Mouse (Mus musculus): Measurements from ENCODE around the gene Rdm1.
A peak's percentile ranks its signal among the peaks of the same experiment; 100 is the strongest.
"Not testable (repeated sequence)": the region's sequence is repeated elsewhere in the genome, so short reads cannot be mapped to it uniquely, and the experiment has no call there.

Rdm1 gene

DNA sequence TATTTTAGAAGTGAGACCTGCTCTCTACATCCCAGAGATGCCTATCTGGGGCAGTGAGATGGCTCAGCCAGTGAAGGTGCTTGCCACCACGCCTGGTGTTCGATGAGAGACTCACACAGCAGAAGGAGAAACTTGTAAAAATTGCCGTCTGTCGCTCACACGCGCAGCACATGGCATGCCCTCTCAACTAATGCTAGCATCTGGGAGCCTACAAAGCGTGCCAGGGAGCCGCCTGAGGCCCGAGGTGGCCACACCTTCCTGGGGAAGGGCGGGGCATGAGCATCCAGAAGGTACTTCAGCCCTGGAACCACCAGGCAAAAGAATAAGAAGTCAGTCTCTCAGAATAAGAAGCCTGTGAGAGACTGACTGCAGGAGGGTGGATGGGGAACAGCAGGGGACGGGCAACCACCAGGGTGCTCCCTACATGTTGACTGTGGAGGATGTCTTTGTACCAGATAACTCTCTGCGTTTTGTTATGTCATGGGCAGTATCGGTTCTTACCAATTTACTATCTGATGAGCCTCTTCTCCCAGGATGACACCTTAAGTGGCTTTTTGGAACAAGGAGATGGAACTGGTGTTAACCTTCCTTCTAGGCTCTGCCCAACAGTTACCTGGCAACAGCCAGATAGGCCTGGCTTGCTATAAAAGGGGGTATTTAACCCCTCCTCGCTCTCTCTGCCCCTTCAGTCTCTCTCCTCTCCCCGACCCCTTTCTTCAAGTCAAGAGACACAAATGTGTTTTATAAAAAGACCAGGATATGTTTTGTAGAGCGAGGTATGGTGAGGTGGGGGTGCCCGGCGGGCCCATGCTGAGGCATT is 9.8 kb upstream of the Rdm1 start:
- DNase-seq (ENCODE audit: low spot score in 2 of 2) = no peak

DNA sequence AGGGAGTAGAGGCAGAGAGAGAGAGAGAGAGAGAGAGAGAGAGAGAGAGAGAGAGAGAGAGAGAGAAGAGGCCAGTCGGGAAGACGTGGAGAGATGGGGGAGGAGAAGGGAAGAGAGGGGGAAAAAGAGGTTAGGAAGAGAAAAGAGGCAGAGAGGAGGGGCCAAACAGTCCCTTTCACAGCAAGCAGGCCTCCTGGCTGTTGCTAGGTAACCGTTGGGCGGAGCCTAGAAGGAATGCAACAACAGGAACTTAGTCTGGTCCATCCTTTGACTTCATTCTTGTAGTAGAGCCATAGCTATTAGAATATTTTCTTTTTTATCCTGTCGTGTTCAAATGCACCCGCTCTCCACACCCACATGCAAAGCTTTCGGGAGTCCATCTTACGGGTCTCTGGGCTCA is 9.1 kb upstream of the Rdm1 start:
- DNase-seq (ENCODE audit: low spot score in 2 of 2) = no peak

DNA sequence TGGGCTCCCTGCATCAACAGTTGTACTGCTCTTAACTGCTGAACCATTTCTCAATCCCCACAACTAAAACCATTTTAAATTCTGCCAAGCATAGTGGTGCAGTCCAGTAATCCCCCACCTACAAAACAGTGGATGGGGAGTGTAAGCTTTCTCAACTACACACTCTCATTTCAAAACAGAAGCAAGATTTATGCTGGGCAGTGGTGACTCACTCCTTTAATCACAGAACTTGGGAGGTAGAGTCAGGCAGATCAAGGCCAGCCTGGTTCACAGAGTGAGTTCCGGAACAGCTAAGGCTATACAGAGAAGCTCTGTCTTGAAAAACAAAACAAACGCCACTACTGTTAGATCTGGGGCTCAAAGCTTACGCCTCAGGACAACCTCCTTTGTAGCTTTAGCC is 8.4 kb upstream of the Rdm1 start:
- DNase-seq (ENCODE audit: low spot score in 2 of 2) = no peak

DNA sequence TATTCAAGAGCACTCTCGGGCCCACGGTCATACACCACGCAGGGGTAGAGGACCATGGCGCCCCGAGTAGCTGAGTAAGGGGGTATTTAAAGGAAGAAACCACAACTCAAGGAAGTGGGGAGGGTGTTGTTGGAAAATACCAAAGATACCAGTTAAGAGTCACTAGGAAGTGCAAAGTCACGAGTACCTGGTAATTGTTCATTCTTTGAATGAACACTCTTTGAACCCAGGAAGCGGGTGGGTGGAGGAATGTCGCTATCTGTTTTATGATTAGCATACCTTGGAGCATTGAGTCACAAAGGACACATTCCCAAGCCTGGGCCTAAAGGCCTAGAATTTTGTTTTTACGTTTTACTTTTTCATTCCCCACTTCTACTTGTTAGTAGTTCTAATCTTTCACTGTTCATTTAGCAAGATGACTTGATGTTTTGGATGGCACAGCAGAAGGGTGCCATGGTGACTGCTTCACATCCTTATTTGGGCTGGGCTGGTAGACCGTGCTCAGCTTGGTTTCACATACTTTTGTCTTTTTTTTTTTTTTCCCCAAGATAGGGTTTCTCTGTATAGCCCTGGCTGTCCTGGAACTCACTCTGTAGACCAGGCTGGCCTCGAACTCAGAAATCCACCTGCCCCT is 6.9 kb upstream of the Rdm1 start:
- not testable (repeated sequence) for DNase-seq (ENCODE audit: low spot score in 2 of 2)

DNA sequence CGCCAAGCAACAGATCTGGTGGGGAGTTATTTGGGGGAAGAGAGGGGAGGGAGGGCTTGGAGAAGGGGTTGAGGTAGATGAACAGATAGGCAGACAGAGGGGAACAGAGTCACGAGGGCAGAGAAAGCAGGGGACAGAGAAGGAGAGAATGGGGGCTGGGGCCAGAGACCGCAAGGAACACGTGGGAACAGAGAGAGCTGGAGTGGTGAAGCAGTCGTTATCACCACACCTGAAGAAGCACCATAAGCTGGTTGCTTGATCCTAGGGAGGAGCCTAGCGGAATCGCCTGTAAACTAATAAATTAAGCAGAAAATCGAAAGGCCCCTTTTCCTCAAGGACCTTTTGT is 373 bp upstream of the Rdm1 start:
- DNase-seq (ENCODE audit: low spot score in 2 of 2) = no peak

DNA sequence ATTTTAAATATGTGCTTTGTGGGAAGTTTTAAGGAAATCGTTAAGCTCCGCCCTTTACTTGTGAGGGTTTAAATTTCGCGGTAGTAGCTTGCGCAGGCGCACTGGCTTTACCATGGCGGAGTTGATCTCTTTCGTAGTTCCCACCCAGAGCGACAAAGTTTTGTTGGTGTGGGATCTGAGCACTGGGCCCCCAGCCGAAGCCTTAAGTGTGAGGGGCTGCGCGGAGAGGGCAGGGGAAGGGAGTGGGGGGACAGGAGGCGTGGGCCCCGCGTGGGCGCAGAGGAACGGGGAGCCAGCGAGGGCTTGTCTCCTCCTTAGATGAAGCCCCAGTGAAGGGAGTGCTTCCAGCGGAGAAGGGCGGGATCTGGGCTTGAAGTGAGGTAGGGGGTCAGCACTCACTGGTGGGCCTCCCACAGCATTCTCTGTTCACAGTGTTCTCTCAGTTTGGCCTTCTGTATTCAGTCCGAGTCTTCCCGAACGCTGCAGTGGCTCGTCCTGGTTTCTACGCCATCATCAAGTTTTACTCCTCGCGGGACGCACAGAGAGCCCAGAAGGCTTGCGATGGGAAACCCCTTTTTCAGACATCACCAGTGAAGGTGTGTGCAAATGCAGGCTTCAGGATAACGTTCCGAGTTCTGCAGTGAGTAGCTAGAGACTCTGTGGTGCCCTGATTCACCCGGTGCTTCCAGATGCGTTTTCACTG is 1.0 kb downstream of the Rdm1 start:
- DNase-seq (ENCODE audit: low spot score in 2 of 2) = peak; percentile 59 to 62

DNA sequence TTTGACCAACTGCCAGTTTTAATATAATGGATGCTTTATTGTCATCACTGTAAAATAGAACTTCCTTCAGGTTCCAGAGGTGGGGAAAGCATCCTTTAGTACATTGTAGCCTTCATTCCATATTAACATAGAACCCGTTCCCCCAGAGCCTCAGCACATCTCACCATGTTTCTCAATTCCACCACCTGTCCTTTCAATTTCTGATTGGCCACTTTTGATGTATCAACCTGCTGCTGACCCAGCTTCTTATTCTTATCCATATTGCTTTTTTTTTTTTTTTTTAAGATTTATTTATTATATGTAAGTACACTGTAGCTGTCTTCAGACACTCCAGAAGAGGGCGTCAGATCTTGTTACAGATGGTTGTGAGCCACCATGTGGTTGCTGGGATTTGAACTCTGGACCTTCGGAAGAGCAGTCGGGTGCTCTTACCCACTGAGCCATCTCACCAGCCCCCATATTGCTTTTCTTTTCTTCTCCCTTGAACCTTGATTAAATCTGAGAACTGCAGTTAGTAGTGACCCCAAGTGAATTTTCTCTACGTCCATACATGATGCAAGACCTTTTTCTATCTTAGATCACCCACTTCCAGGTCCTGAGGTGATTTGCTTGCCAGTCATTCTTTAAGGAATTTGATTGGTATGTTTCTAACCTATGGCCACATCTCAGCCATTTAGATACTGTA is 1.9 kb downstream of the Rdm1 start:
- DNase-seq (ENCODE audit: low spot score in 2 of 2) = not testable (repeated sequence)

DNA sequence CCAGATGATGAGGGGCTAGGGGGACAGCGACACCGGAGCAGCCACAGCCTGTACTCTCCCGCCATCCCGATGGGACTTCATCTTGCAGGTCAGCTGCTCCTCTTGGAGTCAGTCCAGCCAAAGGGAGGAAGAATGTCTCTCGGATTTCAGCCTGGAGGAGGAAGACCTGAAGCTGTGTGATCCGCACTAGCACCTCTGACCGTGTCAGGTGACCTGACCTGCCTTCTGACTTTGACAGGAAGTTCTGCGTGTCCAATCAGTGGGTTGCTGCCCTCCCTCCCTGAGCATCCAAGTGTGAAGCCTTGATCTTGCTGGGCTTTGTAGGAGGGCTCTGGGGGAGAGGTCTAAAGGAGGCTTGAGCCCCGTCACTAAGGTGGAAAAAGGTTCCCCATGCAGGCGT is 8.7 kb downstream of the Rdm1 start:
- DNase-seq (ENCODE audit: low spot score in 2 of 2) = no peak

DNA sequence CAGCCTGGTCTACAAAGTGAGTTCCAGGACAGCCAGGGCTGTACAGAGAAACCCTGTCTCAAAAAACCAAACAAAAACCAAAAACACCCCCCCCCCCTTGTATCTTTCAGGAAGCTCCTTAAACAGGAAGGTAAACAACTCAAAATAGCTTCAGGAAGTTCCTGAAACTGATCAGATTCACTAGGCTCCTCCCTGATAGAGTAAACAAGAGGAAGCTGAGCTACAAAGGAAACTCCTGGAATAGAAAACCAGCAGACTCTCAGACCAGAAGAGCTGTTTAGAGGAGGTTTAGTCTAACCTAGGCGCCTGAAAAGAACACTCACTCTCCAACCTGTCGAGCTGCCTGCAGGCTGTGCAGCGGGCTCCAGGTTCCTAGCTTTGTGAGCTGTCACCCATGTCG is 12.8 kb downstream of the Rdm1 start:
- no peak for DNase-seq (ENCODE audit: low spot score in 2 of 2)

DNA sequence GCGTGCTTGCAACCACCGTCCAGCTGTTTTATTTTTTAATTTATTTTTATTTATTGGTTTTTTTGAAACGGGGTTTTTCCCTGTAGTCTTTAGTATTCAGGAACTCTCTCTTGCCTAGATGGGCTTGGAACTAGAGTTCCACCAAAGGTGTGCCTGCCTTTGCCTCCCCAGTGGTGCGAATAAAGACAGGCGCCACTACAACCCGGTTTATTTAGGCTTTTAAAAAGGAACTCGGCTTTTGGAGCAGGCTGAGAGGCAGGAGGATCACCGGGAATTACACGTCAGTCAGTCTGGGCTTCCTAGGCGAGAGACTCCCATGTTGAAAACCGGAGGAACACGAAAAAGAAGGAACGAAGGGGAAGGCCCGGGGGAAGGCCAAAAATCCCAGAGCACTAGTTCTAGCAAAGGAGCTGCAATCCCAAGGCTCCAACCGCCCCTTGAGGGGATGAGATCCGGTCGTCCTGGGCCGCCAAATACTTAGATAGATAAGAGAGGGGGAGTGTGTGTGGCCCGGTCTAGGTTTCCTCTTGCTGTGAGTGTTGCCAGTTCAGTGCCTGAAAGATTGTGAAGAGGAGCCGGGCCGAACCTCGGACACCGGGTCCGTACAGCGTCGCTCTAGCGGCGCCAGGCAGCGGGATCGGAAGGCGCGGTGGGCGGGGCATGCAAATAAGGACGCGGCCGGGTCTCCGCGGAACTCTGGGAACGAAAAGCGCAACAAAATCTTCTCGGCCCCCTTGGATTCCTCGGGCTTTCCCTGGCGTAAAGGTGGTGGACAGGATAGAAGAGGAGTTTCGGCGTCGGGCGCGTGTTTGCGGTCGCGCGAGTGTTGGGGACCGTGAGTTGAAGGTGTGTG is 14.1 kb downstream of the Rdm1 start:
- DNase-seq (ENCODE audit: low spot score in 2 of 2) = peak; percentile 63 to 71

DNA sequence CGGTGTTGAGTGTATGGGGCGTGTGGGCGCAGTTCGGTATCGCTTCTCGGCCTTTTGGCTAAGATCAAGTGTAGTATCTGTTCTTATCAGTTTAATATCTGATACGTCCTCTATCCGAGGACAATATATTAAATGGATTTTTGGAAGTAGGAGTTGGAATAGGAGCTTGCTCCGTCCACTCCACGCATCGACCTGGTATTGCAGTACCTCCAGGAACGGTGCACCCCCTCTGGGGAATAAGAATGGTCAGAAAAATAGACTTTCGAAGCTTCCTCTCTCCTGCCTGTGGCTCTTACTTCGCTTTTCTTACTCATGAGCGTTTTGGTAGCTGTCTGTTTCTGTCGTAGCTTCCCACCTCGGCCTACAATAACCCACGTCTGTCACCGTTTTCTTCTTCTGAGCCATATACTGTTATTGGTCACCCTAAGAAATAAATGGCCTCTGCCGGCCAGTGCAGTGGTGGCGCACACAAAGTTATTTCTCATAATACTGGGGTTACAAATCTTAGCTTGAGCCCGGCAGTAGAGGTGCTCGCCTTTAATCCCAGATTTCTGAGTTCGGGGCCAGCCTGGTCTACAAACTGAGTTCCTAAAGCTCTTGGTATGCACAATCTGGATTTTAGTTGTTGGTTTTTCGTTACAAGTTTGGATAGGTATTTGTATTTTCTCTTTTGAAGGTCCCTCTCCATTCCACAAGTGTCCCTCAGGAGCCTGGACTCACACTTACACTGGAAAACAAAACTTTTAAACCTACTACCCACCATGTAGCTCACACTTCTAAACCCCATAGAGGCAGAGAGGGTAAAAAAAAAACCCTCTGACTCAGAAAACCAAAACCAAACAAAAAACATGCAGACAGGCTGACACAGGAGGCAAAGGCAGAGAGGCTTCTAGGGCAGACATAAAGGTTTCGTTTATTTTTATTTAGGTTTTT is 15.0 kb downstream of the Rdm1 start:
- DNase-seq (ENCODE audit: low spot score in 2 of 2) = not testable (repeated sequence)

DNA sequence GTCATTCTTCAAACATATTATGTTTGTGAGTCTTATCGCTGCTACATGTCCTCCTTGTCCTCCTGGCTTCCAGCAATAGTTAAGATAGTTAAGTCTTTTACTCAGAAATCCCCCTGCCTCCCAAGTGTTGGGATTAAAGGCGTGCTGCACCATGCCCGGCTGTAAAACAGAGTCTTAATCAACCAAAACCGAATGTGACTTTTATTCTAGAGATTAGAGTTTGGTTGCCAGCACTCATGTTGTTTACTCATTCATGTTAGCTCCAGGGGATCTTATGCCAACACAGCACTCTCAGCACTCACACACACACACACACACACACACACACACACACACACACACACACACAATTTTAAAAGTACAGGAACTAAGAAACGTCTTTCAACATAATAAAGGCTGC is 15.9 kb downstream of the Rdm1 start:
- DNase-seq (ENCODE audit: low spot score in 2 of 2) = no peak

DNA sequence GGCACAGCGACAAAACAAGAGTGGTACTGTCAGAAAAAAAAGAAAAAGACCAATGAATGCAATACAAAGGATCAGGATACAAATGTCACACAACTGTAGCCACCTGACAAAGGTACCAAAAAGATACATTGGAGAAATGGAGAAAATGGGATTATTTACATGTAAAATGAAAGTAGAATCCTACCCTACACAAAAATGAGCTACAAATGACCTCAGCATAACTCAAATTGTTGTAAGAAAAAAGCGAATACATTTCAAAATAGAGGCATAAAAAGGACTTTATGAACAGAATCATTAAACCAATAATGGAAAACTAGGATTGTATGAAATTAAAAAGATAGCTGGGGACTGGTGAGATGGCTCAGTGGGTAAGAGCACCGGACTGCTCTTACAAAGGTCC is 17.6 kb downstream of the Rdm1 start:
- DNase-seq (ENCODE audit: low spot score in 2 of 2) = no peak

DNA sequence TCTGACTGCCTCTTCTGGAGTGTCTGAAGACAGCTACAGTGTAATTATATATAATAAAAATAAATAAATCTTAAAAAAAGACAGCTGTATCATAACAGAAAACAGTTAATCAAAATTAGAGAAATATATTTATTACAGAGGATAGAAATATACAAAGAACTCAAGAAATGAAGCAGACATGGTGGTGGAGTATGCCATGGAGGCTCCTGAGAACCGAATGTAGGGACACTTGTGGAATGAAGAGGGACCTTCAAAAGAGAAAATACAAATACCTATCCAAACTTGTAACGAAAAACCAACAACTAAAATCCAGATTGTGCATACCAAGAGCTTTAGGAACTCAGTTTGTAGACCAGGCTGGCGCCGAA is 18.0 kb downstream of the Rdm1 start:
- not testable (repeated sequence) for DNase-seq (ENCODE audit: low spot score in 2 of 2)

DNA sequence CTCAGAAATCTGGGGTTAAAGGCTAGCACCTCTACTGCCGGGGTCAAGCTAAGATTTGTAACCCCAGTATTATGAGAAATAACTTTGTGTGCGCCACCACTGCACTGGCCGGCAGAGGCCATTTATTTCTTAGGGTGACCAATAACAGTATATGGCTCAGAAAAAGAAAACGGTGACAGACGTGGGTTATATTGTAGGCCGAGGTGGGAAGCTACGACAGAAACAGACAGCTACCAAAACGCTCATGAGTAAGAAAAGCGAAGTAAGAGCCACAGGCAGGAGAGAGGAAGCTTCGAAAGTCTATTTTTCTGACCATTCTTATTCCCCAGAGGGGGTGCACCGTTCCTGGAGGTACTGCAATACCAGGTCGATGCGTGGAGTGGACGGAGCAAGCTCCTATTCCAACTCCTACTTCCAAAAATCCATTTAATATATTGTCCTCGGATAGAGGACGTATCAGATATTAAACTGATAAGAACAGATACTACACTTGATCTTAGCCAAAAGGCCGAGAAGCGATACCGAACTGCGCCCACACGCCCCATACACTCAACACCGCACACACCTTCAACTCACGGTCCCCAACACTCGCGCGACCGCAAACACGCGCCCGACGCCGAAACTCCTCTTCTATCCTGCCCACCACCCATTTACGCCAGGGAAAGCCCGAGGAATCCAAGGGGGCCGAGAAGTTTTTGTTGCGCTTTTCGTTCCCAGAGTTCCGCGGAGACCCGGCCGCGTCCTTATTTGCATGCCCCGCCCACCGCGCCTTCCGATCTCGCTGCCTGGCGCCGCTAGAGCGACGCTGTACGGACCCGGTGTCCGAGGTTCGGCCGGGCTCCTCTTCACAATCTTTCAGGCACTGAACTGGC is 18.7 kb downstream of the Rdm1 start:
- peak; percentile 39 to 53 for DNase-seq (ENCODE audit: low spot score in 2 of 2)

DNA sequence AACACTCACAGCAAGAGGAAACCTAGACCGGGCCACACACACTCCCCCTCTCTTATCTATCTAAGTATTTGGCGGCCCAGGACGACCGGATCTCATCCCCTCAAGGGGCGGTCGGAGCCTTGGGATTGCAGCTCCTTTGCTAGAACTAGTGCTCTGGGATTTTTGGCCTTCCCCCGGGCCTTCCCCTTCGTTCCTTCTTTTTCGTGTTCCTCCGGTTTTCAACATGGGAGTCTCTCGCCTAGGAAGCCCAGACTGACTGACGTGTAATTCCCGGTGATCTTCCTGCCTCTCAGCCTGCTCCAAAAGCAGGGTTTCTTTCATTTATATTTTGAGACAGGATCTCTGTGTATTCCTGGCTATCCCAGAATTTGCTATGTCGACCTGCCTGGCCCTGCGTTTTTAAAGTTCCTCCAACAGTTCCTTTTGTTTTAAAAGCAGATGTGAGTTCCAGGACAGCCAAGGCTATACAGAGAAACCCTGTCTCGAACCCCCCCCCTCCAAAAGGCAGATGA is 19.3 kb downstream of the Rdm1 start:
- DNase-seq (ENCODE audit: low spot score in 2 of 2) = not testable (repeated sequence)

DNA sequence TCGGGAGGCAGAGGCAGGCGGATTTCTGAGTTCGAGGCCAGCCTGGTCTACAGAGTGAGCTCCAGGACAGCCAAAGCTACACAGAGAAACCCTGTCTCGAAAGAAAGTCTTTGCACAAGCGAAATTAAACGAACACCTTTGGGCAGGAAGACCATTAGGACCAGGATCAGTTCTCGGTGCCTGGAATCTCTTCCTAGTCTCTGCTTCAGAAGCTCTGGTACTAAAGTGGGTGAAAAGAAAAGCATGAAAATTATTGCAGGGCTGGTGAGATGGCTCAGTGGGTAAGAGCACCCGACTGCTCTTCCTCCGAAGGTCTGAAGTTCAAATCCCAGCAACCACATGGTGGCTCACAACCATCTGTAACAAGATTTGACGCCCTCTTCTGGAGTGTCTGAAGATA is 20.1 kb downstream of the Rdm1 start:
- not testable (repeated sequence) for DNase-seq (ENCODE audit: low spot score in 2 of 2)

DNA sequence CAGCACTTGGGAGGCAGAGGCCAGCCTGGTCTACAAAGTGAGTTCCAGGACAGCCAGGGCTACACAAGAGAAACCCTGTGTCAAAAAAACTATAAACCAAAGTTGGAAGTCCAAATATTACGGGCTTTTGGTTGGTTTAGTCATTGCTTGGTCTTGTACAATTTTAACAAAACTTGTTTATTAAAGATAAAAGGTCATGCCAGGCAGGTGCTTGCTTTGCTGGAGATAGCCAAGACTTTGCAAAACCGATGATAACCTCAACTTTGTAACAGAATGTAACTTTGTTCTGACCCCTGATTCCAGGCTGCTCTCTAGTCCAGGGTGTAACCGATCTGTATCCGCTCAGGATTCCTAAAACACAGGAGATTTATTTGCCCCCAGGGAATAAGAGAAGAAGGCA is 29.4 kb downstream of the Rdm1 start:
- no peak for DNase-seq (ENCODE audit: low spot score in 2 of 2)

DNA sequence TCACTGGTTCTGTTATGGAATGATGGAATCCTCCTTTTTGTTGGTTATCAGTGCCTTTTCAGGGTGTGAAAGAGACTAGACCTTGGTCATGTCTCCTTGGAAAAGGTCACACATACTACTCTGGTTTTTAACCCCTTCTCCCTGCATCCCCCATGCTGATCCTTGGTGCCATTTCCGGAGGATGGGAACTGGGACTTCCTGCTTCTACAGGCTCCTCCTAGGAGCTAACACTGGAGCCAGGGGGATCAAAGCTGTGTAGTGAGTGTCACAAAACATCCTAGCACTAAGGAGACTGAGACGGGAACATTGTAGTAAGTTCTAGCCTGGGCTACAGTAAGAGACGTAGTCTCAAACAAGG is 30.5 kb downstream of the Rdm1 start:
- DNase-seq (ENCODE audit: low spot score in 2 of 2) = no peak
